Mouse (Mus musculus) cerebral cortex, adult 2 months (tissue): Measurements from ENCODE around the gene Sugp2.

Experiments
- WGBS: fragments of 180-500 bp; shearing (Covaris S2); methylation state at CpG from one replicate; pipeline ENCODE4 v1.1.7; 2018; 5-methylcytosine and 5-hydroxymethylcytosine counted together

The Sugp2 gene

DNA sequence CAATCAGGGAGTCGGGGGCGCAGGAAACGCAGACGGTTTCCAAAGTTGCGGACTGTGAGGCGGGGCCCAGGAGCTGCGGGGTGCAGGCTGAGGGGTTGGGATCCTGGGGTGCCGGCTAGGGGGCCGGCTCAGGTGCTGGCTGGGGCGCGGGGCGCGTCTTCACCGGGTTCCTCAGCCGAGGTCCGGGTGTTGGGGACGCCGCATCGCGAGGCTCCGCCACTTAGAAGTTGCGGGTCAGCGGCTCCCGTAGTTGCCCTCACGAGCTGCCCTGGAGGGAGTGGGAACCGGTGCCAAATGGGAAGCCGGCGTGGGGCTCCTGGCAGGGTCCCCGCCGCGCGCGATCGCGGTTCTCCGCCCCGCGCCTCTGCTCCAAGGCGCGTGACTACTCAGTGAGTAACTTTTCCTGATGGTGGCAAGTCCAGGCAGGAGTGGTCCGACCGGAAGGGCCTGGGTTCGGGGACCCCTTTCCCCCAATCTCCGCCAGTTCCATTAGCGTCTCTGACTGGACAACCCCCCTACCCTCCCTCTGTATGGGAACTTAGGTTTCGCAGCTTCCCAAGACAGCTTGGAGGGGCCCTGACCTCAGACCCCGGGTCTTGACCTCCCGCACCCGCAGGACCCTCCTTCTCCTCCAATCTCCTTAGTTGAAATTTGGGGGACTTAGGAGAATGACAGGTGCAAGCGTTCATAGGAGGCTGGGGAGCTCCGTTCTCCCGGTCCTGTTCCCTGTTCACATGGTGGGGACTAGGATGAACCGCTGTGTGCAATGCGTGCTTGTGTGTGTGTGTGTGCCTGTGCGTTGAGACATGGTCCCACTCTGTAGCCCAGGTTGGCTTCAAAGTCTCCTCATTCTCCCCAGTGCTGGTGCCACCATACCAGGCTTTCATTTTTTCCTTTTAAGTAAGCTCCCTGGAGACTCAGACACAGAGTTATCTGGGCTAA is 49.4 kb downstream of the Sugp2 start:
- 2% methylated on average over 53 of the region's 55 CpGs for WGBS

DNA sequence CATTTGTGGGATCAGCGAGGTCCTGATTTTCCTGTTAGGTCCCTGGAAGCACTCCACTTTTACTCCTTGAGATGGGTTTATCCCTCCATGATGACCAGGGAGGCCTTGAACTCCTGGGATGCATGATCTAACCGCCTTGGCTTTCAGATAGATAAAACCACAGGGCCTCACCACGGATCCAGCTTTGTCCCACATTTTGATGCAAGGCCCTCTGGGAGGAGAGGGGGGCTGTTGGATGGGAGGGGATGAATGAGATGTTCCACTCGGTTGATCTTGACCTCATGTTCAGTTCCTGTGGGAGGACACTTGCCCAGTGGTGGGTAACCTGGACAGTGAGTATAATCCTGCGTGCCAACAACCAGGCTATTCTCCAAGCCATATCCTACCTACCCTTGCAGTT is 50.4 kb downstream of the Sugp2 start:
- WGBS, result 84% methylated on average over 5 of the region's 5 CpGs

DNA sequence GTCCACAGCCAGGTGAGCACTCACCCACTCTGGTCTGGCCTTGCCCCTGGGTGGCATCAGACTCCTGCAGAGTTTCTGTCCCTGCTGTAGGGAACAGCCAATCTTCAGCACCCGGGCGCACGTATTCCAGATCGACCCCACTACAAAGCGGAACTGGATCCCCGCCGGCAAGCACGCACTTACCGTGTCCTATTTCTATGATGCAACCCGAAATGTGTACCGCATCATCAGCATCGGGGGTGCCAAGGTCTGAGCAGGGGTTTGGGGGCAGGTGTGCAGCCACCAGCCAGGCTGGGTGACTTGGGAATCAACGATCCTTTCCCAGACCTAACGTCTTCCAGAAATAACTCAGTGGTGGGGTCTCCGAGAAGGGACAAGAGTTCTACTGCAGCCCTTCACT is 51.3 kb downstream of the Sugp2 start:
- WGBS, result 97% methylated on average over 15 of the region's 15 CpGs

DNA sequence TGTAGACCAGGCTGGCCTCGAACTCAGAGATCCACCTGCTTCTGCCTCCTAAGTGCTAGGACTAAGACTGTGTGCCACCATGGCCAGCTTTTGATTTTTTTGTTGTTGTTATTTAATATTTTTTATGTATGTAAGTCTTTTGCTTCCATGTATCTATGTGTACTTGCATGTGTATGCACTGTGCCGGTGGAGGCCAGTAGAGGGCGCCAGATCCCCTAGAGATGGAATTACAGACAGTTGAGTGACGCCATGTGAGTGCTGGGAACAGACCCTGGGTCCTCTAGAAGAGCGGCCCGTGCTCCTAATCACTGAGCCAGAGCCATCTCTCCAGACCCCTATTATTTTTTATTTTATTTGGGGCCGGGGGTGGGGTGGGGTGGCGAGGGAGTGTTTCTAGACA is 52.7 kb downstream of the Sugp2 start:
- WGBS, result 93% methylated on average over 8 of the region's 8 CpGs

DNA sequence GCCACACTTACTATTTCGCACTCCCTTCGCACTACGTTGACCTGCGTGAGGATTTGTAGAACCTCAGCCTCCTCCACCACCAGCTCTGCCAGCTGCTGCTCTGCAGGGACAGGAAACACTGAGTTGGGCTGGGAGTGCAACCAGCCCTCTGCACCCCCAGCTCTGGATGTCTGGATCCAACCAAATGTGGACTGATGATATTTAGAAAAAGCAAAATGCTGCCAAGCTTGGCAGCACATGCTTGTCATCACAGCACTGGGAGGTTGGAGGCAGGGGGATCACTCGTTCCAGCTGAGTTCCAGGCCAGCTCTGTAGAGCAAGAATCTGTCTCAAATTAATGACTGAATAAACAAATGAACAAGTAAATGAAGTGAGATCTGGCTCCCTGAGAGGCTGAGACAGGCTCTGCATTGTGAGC is 60.0 kb downstream of the Sugp2 start:
- WGBS, result 44% methylated on average over 5 of the region's 5 CpGs

DNA sequence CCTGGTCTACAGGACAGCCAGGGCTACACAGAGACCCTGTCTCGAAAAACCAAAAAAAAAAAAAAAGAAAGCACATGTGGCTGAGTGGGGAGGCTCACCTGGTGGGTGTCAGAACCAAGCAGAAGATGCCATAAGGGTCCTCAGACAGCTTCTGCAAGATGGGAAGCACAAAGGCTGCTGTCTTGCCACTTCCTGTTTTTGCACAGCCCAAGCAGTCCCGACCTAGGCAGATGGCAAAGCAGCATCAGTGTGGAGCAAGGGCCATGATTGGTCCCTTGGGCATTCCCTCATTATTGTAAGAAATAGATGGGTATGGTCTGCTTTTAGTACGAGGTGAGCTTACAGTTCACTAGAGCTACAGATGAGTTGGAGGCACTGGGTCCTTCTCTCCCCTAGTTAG is 66.9 kb downstream of the Sugp2 start:
- WGBS, result 78% methylated on average over 3 of the region's 3 CpGs

DNA sequence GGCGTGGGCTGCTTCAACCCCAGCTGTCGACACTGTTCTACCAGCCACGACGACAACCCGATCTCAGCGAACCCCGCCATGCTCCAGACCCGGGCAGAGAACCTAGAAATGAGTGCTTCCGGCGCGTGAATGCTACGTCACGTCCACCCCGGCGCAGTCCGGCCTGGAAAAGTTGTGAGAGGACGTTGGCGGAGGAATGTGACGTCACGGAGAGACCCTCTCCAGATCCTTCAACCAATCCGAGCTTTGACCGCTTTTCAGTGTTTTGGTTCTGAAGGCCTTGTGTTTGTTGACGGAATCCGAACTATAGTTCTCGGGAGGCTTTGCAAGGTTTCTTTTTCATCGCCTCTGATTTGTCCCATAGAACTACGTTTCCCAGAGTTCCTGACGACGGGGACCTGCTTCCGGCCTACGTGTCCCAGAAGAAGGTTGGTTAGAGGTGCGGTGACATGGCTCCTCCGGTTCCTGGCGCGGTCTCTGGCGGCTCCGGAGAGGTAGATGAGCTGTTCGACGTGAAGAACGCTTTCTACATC is 68.4 kb downstream of the Sugp2 start, which contains the start of the genes Ddx49 and Cope:
Gene Ddx49, minus strand, starts transcription at position 132 of the 533 bp plus-strand sequence.
Gene Cope, plus strand, starts transcription at position 161 of the 533 bp plus-strand sequence.
- under 1% methylated on average over 40 of the region's 40 CpGs for WGBS

DNA sequence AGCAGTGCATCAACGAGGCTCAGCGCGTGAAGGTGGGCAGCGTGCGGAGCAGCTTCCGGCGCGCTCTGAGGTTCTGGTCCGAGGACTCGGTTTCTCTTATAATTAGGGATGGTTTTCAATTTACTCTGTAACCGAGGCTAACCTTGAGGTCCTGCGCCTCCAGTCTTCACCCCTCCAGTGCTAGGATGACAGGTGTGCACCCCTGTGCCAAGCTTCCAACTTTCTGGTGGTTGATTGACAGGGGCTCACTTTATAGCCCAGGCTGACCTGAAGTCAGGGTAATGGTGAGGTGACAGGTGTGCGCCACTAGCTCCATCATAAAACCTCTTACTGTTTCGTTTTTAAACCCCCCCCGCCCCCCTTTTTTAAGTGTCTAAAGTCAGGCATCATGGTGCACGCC is 68.9 kb downstream of the Sugp2 start:
- WGBS, result 4% methylated on average over 16 of the region's 16 CpGs

DNA sequence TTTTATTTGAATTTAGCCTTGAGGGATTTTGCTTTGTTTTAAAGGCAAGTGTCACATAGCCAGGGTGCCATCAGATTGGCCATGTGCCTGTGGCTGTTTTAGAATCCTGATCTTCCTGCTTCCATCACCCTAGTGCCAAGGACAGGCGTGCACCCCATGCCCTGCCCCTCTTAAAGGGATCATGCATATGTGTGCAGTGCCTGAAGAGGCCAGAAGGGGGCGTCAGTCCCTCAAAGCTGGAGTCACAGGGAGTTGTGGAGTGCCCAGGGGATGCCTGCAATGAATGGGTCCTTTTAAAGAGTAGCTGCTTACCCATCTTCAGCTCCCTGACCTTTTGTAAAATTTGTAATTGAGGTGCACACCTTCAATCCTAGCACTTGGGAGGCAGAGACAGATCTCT is 75.3 kb downstream of the Sugp2 start:
- WGBS, result 26% methylated on average over 2 of the region's 2 CpGs

DNA sequence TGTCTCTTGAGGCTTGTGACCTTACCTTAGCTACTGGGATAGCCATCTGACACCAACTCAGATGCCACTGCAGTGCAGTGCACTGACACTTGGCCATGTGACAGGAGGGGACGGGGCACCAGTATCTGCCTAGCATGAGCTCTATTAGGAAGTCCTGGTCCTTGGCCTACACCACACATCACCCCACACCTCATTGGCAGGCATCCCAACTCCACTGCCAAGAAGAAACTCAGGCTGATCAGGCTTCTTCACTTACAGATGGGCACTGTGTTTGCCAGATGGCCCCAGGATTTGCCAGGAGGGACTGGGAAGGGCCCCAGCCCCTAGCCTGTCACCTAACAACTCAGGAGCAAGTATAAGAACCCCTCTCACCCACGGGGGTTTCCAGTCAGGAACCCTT is 79.4 kb downstream of the Sugp2 start:
- WGBS, result 54% methylated on average over 2 of the region's 2 CpGs

DNA sequence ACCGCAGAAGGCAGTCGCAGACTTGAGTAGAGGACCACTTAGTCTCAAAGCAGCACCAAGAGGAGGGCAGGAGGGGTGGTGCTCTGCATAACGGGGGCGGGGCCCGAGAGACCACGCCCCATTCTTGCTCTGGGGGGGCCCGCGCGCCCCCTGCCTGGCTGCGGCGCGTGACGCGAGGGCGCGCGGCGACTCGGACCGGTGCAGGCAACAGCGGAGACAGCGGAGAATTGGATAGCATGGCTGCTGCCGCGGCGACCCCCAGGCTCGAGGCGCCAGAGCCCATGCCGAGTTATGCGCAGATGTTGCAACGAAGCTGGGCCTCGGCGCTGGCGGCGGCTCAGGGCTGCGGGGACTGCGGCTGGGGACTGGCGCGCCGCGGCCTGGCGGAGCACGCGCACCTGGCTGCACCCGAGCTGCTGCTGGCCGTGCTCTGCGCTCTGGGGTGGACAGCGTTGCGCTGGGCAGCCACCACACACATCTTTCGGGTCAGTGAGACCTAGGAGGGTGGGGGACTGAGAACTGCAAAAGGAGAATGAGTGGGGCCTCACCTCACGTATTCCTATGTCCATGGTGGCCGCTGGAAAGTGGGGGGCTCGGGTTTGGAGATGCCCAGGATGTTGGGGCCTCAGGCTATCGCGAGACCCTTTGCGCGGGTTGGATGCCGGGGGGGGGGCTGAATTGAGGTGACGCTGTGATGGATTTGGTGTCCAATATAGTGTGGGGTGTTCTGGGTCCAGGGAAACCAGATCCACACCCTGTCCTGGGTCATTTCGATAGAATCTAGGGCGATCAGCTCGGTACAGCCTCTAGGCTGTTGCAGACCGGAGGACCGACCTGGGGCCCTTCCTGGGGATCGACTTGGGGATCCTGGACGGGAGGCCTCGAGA is 81.8 kb downstream of the Sugp2 start, which contains the start of gene Cers1:
Gene Cers1, plus strand, starts transcription at position 152 of the 887 bp plus-strand sequence.
- 2% methylated on average over 66 of the region's 66 CpGs for WGBS

DNA sequence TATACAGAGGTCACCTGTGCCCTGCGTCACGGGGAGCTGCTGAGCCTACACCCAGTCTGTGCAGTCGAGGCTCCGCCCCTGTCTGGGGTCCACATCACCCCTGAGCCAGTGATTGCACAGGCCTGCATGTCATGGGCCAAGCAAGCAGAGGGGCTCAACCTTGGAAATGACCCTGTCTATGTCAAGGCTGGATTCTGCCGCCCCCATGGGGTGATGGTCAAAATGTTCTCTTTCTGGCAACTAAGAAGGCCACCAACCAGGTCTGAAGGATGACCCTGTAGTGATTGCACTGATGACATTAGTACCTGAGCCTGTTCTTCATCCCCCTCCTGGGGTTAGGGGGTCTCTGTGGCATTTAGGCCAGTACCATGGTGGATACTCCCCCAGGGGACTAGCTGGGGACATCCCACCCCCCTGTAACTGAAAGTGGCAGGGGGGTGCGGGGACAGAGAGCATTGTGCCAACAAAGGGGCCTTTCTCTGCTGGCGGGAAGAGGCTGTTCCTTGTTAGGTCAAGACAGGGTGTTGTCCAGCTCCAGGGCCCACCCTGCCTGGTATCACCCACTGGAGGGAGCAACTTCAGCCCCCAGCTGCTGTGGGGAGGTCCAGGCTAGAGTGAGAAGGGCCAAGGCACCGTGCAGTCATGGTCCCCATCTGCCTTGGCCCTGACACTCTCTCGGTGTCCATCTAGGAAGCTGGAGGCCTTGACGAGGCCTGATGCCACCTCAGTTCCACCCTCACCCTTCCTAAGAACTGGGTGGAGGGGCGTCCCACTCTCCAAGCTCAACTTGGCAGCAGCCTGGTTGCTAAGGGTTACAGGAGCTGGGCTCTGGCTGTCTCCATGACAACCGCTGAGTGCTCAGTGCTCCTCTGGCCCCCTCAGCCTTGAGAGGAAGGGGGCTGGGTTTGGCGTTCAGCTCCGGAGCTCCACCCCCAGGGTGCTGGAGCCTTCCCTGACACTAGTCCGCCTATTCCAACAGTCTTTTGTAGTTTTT is 82.8 kb downstream of the Sugp2 start:
- 9% methylated on average over 15 of the region's 15 CpGs for WGBS

DNA sequence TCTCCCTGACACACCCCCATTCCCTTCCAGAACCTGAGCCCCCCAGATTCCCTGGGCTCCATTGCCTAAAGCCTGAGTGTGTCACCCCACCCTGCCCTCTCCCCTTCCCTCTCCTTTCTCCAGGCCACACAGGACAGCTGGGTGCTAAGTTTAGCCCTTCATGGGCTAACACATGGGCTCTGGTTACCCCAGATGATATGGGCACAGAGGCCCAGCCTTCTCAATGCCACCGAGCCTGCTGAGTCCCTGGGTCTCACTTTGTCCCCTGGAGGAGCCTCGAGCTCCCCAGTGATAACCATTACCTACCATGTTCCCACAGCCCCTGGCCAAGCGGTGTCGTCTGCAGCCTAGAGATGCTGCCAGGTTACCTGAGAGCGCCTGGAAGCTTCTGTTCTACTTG is 83.8 kb downstream of the Sugp2 start:
- 74% methylated on average over 5 of the region's 5 CpGs for WGBS

DNA sequence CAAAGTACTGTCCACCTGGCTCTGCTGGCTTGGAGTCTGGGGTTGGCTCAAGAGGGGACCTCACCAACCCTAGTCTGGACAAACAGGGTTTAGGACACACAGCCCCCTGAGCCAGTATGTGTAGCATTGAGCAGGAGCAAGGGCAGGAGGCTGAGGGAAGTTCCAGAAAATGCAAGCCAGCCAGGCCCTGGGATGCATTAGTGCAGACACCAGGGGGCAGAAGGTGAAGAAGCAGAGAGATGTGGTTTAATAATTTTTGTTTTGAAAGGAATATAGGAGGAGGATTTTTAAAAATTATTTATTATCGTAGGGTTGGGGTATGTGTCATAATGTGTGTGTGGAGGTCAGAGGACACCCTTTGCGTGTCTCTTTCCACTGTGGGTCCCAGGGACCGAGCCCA is 89.7 kb downstream of the Sugp2 start:
- WGBS, result 92% methylated on average over 3 of the region's 3 CpGs

DNA sequence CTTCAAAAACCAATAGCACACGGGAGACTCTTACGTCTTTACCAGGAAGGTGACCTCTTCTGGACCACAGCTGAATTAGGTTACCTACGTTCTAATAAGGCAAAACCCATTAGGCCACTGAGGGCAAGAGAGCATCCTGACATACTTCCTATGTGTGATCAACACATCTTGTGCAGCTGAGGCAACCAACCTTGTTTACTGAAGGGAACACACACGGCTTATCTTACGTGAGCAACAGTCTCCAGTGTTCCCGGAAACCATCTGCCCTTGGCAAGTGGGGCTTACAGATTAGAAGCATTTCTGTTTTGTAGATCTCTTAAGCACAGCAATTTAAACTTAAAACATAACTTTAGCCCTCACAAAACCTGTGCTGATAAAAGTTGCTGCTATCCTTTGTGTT is 93.5 kb downstream of the Sugp2 start:
- 72% methylated on average over 6 of the region's 6 CpGs for WGBS

DNA sequence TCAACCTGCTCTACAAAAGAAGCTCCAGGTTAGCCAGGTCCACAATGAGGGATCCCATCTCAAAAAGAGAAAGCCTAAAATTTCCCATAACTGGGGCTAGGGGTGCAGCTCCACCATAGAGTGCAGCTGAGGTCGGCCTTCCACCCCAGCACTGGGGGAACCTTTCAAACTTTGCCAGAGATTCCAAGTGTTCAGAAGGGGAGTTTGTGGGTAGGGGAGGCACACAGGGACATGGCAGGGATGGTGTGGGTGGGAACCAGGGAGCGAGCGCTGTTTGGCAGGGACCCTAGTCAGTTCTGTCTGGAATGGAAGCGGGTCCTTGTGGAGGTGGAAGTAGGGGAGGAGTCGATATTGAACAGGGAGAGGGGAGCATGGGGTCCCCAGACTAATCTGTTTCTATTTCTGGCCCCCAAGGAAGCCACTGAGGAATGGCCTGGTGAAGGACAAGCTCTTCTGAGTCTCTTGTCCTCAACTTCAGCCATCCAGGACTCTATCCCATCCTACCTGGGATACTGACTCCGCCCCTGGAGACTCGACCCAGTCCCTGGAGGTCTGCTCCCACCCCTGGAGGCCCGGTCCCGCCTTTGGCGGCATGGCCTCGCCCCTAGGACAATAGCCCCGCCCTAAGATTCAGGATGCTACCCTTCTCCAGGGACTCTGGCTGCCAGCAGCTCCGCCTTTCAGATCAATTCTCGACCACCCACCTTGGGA is 95.3 kb downstream of the Sugp2 start, which contains the start of gene Gdf1:
Gene Gdf1, plus strand, starts transcription at position 694 of the 711 bp plus-strand sequence.
- 35% methylated on average over 14 of the region's 14 CpGs for WGBS
